Mouse (Mus musculus): Measurements from ENCODE around the gene Gm17581. TPM values are rescaled to one million over a fixed set of nuclear protein-coding genes. Genes with fewer than 3 reads are reported as not detected.
A peak's percentile ranks its signal among the peaks of the same experiment; 100 is the strongest.

Gm17581 gene
- total and polyA plus RNA-seq, 2 experiments from 2014 or later, result not detected

- Histone ChIP-seq H3K9me3 (replicated peaks; ENCODE audit: control insufficient read depth, low read length) (no peaks in the 10 kb centered on the region), H3K4me3 (ENCODE audit: low read depth, low read length) (no peak overlapping the region), H3K36me3 (replicated peaks; ENCODE audit: control insufficient read depth, insufficient read depth, low read length) (no peaks in the 10 kb centered on the region), H3K27me3 (ENCODE audit: control insufficient read depth, insufficient read depth, low read length) (no peaks in the 10 kb centered on the region), H3K4me1 (ENCODE audit: control insufficient read depth, insufficient read depth) (peaks cover 16% of the 10 kb centered on the region), H3K27ac (ENCODE audit: low read depth) (no peak overlapping the region), H3K9ac (replicated peaks; ENCODE audit: low read depth, low read length) (no peak overlapping the region), H3K4me2 (ENCODE audit: low read depth, low read length) (no peak overlapping the region)
- 59% methylated on average over 3 of the region's 3 CpGs for WGBS
- TF ChIP-seq EP300 (IDR thresholded peaks at IDR 0.05; ENCODE audit: low read depth), result no peak
- TF ChIP-seq CTCF (IDR thresholded peaks at IDR 0.05; ENCODE audit: low read depth), result no peak
- DNase-seq (ENCODE audit: low spot score), result no peak
- no peak for ATAC-seq (ENCODE audit: insufficient read depth, low read depth)
Measured at GRCm38 (mm10) chr2:155745487-155745886, 9.8 kb upstream of the Gm17581 start.

GRCm38 (mm10) chr2:155743351-155743750 is 7.7 kb upstream of the Gm17581 start:
- no peaks in the 10 kb centered on the region for H3K9me3 ChIP-seq (replicated peaks; ENCODE audit: control insufficient read depth, low read length)
- no peak for TF ChIP-seq EP300 (IDR thresholded peaks at IDR 0.05; ENCODE audit: low read depth)
- TF ChIP-seq CTCF (IDR thresholded peaks at IDR 0.05; ENCODE audit: low read depth), result no peak
- peaks cover 16% of the 10 kb centered on the region for H3K4me1 ChIP-seq (ENCODE audit: control insufficient read depth, insufficient read depth)
- no peak for ATAC-seq (ENCODE audit: insufficient read depth, low read depth)
- 0 out of 2 replicates have a peak overlapping the region, but pooled peaks have one; percentile 5 for H3K27ac ChIP-seq (ENCODE audit: low read depth)
- no peak overlapping the region for H3K4me2 ChIP-seq (ENCODE audit: low read depth, low read length)
- WGBS, result 72% methylated on average over 9 of the region's 9 CpGs
- H3K9ac ChIP-seq (replicated peaks; ENCODE audit: low read depth, low read length), result no peak overlapping the region
- H3K36me3 ChIP-seq (replicated peaks; ENCODE audit: control insufficient read depth, insufficient read depth, low read length), result no peaks in the 10 kb centered on the region
- no peak for DNase-seq (ENCODE audit: low spot score)
- H3K27me3 ChIP-seq (ENCODE audit: control insufficient read depth, insufficient read depth, low read length), result no peaks in the 10 kb centered on the region
- no peak overlapping the region for H3K4me3 ChIP-seq (ENCODE audit: low read depth, low read length)

GRCm38 (mm10) chr2:155742931-155743337 is 7.3 kb upstream of the Gm17581 start:
- peak; percentile 22 for DNase-seq (ENCODE audit: low spot score)
- H3K27ac ChIP-seq (ENCODE audit: low read depth), result 0 out of 2 replicates have a peak overlapping the region, but pooled peaks have one; percentile 5
- WGBS, result 8% methylated on average over 12 of the region's 12 CpGs

GRCm38 (mm10) chr2:155742211-155742610 is 6.5 kb upstream of the Gm17581 start:
- Histone ChIP-seq H3K36me3 (replicated peaks; ENCODE audit: control insufficient read depth, insufficient read depth, low read length) (no peaks in the 10 kb centered on the region), H3K9me3 (replicated peaks; ENCODE audit: control insufficient read depth, low read length) (no peaks in the 10 kb centered on the region), H3K4me1 (ENCODE audit: control insufficient read depth, insufficient read depth) (peaks cover 16% of the 10 kb centered on the region), H3K27ac (ENCODE audit: low read depth) (0 out of 2 replicates have a peak overlapping the region, but pooled peaks have one; percentile 12), H3K4me3 (ENCODE audit: low read depth, low read length) (no peak overlapping the region), H3K27me3 (ENCODE audit: control insufficient read depth, insufficient read depth, low read length) (no peaks in the 10 kb centered on the region), H3K9ac (replicated peaks; ENCODE audit: low read depth, low read length) (no peak overlapping the region), H3K4me2 (ENCODE audit: low read depth, low read length) (no peak overlapping the region)
- WGBS, result 24% methylated on average over 11 of the region's 11 CpGs
- peak; percentile 81 for ATAC-seq (ENCODE audit: insufficient read depth, low read depth)
- TF ChIP-seq CTCF (IDR thresholded peaks at IDR 0.05; ENCODE audit: low read depth) (no peak), EP300 (IDR thresholded peaks at IDR 0.05; ENCODE audit: low read depth) (no peak)
- no peak for DNase-seq (ENCODE audit: low spot score)

More at GRCm38 (mm10) chr2:155742931-155743337, 7.3 kb upstream of the Gm17581 start:
- Histone ChIP-seq H3K36me3 (replicated peaks; ENCODE audit: control insufficient read depth, insufficient read depth, low read length) (no peaks in the 10 kb centered on the region), H3K4me1 (ENCODE audit: control insufficient read depth, insufficient read depth) (peaks cover 16% of the 10 kb centered on the region), H3K9ac (replicated peaks; ENCODE audit: low read depth, low read length) (no peak overlapping the region), H3K4me2 (ENCODE audit: low read depth, low read length) (no peak overlapping the region), H3K4me3 (ENCODE audit: low read depth, low read length) (no peak overlapping the region), H3K27me3 (ENCODE audit: control insufficient read depth, insufficient read depth, low read length) (no peaks in the 10 kb centered on the region), H3K9me3 (replicated peaks; ENCODE audit: control insufficient read depth, low read length) (no peaks in the 10 kb centered on the region)
- ATAC-seq (ENCODE audit: insufficient read depth, low read depth), result peak; percentile 84
- TF ChIP-seq CTCF (IDR thresholded peaks at IDR 0.05; ENCODE audit: low read depth) (no peak), EP300 (IDR thresholded peaks at IDR 0.05; ENCODE audit: low read depth) (0 out of 2 replicates have a peak, but pooled peaks have one; percentile 62)

- 63% methylated on average over 9 of the region's 9 CpGs for WGBS
- ATAC-seq (ENCODE audit: insufficient read depth, low read depth) (no peak), DNase-seq (ENCODE audit: low spot score) (no peak)
- H3K4me1 ChIP-seq (ENCODE audit: control insufficient read depth, insufficient read depth), result peaks cover 8% of the 10 kb centered on the region
- no peak overlapping the region for H3K9ac ChIP-seq (replicated peaks; ENCODE audit: low read depth, low read length)
- no peaks in the 10 kb centered on the region for H3K36me3 ChIP-seq (replicated peaks; ENCODE audit: control insufficient read depth, insufficient read depth, low read length)
- no peaks in the 10 kb centered on the region for H3K27me3 ChIP-seq (ENCODE audit: control insufficient read depth, insufficient read depth, low read length)
- no peak overlapping the region for H3K4me3 ChIP-seq (ENCODE audit: low read depth, low read length)
- no peak overlapping the region for H3K4me2 ChIP-seq (ENCODE audit: low read depth, low read length)
- no peaks in the 10 kb centered on the region for H3K9me3 ChIP-seq (replicated peaks; ENCODE audit: control insufficient read depth, low read length)
- TF ChIP-seq CTCF (IDR thresholded peaks at IDR 0.05; ENCODE audit: low read depth), result no peak
- TF ChIP-seq EP300 (IDR thresholded peaks at IDR 0.05; ENCODE audit: low read depth), result no peak
- no peak overlapping the region for H3K27ac ChIP-seq (ENCODE audit: low read depth)
Measured at GRCm38 (mm10) chr2:155737803-155738202, 2.1 kb upstream of the Gm17581 start.

- no peak overlapping the region for H3K4me2 ChIP-seq (ENCODE audit: low read depth, low read length)
- 35% methylated on average over 6 of the region's 6 CpGs for WGBS
- no peak overlapping the region for H3K9ac ChIP-seq (replicated peaks; ENCODE audit: low read depth, low read length)
- no peaks in the 10 kb centered on the region for H3K9me3 ChIP-seq (replicated peaks; ENCODE audit: control insufficient read depth, low read length)
- H3K27ac ChIP-seq (ENCODE audit: low read depth), result no peak overlapping the region
- no peak for TF ChIP-seq EP300 (IDR thresholded peaks at IDR 0.05; ENCODE audit: low read depth)
- no peak for TF ChIP-seq CTCF (IDR thresholded peaks at IDR 0.05; ENCODE audit: low read depth)
- no peaks in the 10 kb centered on the region; the same call in 1 of the 2 replicates for H3K4me1 ChIP-seq (ENCODE audit: control insufficient read depth, insufficient read depth)
- no peak for DNase-seq (ENCODE audit: low spot score)
- no peaks in the 10 kb centered on the region for H3K27me3 ChIP-seq (ENCODE audit: control insufficient read depth, insufficient read depth, low read length)
- no peak overlapping the region for H3K4me3 ChIP-seq (ENCODE audit: low read depth, low read length)
- no peak for ATAC-seq (ENCODE audit: insufficient read depth, low read depth)
- H3K36me3 ChIP-seq (replicated peaks; ENCODE audit: control insufficient read depth, insufficient read depth, low read length), result no peaks in the 10 kb centered on the region
Measured at GRCm38 (mm10) chr2:155736936-155737335, 1.3 kb upstream of the Gm17581 start.

Measured in heart, postnatal 0 days (tissue).